Mouse (Mus musculus) stomach, postnatal 0 days (tissue): ENCODE measurements around the gene Tbkbp1.

Experiments used
- CTCF ChIP-seq: IDR thresholded peaks from 2 replicates; pipeline ENCODE4 v1.5.1; 2016; ENCODE audit warnings: antibody characterized with exemption, low read depth, mild to moderate bottlenecking, moderate library complexity
- EP300 ChIP-seq: optimal IDR thresholded peaks from 2 replicates; pipeline ENCODE3; 2016; ENCODE audit warnings: antibody characterized with exemption

- TF ChIP-seq EP300 (no peak), CTCF (no peak)
Measured at GRCm38 (mm10) chr11:97139256-97139655, 12.0 kb downstream of the Tbkbp1 start.
